Mouse (Mus musculus): ENCODE measurements around the gene Map2k6.

Map2k6 gene

GRCm38 (mm10) chr11:110562320-110563081 lies 163.6 kb downstream of the Map2k6 start:
- no peak for DNase-seq (ENCODE audit: low read depth, low spot score)

- no peak for DNase-seq (ENCODE audit: low read depth, low spot score)
These were observed 164.3 kb downstream of the Map2k6 start for GRCm38 (mm10) chr11:110563272-110563671.

- DNase-seq (ENCODE audit: low read depth, low spot score): no peak
These were observed 164.9 kb downstream of the Map2k6 start for GRCm38 (mm10) chr11:110563801-110564200.

DNA sequence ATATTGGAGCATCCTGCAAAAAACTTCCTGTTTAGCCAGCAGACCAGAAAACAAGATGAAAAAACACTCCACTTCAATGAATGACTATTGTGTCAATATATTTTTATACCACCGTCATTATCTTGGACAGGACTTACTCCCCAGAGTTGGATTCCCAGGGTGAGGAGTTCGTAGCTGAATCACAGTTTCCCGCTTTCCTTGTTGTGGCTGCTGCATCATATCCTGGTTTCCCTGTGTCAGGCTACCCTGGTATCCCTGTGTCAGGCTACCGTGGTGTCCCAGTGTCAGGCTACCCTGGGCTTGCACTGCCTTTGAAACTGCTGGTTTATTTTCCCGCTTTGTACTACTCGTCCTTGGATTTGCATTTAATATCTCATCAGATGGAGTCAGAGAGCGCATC lies 167.4 kb downstream of the Map2k6 start:
- no peak for DNase-seq (ENCODE audit: low read depth, low spot score)

DNA sequence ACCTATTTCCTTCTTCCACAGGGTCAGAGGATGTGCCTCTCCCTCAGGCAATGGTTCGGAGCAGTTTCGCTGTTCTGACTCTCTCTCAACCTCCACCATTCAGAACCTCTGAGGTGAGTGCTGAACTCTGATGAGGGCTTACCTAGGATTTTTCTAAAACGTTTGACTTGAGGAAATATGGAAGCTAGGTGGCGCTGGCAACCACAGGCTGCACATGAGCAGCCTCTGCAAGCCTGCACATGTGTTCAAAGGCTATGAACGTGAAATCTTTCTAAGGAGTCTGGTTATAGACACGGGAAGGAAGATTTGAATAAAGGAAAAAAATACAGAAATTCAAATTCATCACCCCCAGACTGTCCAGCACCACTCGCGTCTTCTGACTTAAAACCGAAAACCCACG lies 173.6 kb downstream of the Map2k6 start:
- peak; percentile 13 for DNase-seq (ENCODE audit: low read depth, low spot score)
